Mouse (Mus musculus): ENCODE data around the gene Gm8212.
"Not testable (repeated sequence)": the region's sequence is repeated elsewhere in the genome, so short reads cannot be mapped to it uniquely, and the experiment has no call there.

Gm8212 gene

GRCm38 (mm10) chr14:44197361-44197760, at the start of gene Gm8212:
Gm8212 (plus strand) TSS chr14:44197661.
- in situ Hi-C loops (cut with MboI; ENCODE audit: low sequenced_read_pairs) = not testable (repeated sequence)

DNA sequence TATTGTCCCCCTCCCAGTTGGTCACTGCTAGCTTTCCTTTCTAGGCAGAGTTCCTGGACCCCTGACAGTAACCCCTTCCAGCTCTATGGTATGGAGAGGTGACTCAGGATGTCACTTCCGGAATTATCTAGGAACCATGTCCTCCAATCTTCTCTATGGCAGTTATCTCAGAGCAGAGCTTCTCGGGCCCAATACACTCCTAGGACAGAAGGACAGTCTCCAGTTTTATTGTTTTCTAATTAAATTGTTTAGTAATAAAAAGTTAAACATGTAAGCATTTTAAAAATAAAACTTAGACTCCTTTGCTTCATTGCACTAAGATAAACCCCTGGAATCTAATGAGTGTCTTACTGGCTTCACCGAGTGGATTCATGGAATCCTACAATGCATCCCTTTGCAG, 15.7 kb downstream of the Gm8212 start, which contains the start of gene 4930503E14Rik:
Gene 4930503E14Rik, minus strand, starts transcription at position 101 of the 400 bp plus-strand sequence.
- in situ Hi-C loops (cut with MboI; ENCODE audit: low sequenced_read_pairs) = not testable (repeated sequence)

DNA sequence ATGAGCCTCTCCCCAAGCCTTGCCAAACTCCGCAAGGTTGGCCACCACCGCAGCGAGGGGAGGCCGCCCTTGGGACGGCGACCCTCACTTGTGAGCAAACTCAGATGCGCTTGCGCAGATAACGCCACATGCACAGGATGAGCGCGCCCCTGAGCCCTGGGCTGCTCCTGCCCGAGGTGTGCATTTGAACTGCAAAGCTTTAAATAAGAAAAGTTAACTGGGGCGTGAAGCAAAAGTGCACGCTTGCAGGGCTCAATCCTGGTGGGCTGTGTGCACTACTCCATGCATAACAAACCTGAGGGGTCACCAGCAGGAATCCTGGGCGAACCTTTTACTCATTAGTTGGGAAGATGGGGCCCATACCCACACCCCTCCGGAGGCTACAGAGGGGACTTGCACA, 50.6 kb downstream of the Gm8212 start:
- in situ Hi-C loops (cut with MboI; ENCODE audit: low sequenced_read_pairs) = no loop called here

Measured in CH12F3 (cell line).